Mouse (Mus musculus) kidney, embryonic 16.5 days (tissue): ENCODE measurements around the gene Olfr1305. TPM values are rescaled to one million over a fixed set of nuclear protein-coding genes. Genes with fewer than 3 reads are reported as not detected.

Experiments used
- ATAC-seq: fragments of 200-750 bp; cut with Nextera tagmentation; 2 replicates; pipeline ENCODE4 v1.8.0; 2017; ENCODE audit warnings: moderate TSS enrichment; ENCODE audit not compliant: low FRiP score, low TSS enrichment
- H3K27ac ChIP-seq: fragments of 300-500 bp; sonication (generic); 2 replicates; pipeline ENCODE4 v1.5.1; 2014; ENCODE audit warnings: low read length
- H3K27me3 ChIP-seq: fragments of 300-500 bp; sonication (generic); 2 replicates; pipeline ENCODE4 v1.6.1; 2014; ENCODE audit warnings: low read length, control low read depth, mixed read lengths; ENCODE audit not compliant: insufficient read depth
- H3K36me3 ChIP-seq: fragments of 300-500 bp; sonication (generic); 2 replicates; pipeline ENCODE4 v1.6.1; 2014; ENCODE audit warnings: low read length, control low read depth, mixed read lengths; ENCODE audit not compliant: insufficient read depth
- H3K4me1 ChIP-seq: fragments of 300-500 bp; sonication (generic); 2 replicates; pipeline ENCODE4 v1.6.1; 2014; ENCODE audit warnings: low read length, control low read depth, mixed read lengths; ENCODE audit not compliant: insufficient read depth
- H3K4me2 ChIP-seq: fragments of 300-500 bp; sonication (generic); replicated peaks from 2 replicates; pipeline ENCODE4 v1.6.1; 2014; ENCODE audit warnings: low read depth, low read length
- H3K4me3 ChIP-seq: fragments of 300-500 bp; sonication (generic); 2 replicates; pipeline ENCODE4 v1.5.1; 2014; ENCODE audit warnings: mild to moderate bottlenecking, low read length
- H3K9ac ChIP-seq: fragments of 300-500 bp; sonication (generic); replicated peaks from 2 replicates; pipeline ENCODE4 v1.6.1; 2014; ENCODE audit warnings: low read length
- H3K9me3 ChIP-seq: fragments of 300-500 bp; sonication (generic); 2 replicates; pipeline ENCODE4 v1.6.1; 2016; ENCODE audit warnings: low read length, control low read depth
- WGBS: fragments of 180-500 bp; shearing (Covaris S2); extraction: QIAGEN DNeasy Blood & Tissue Kit; methylation state at CpG from one replicate; pipeline ENCODE4 v1.1.7; 2014; 5-methylcytosine and 5-hydroxymethylcytosine counted together
- polyA plus RNA-seq: library from polyadenylated mRNA; unstranded; fragments of >200 nt; fragmentation: Nextera tagmentation; extraction: Ambion mirVana; gene quantifications from 2 replicates; pipeline ENCODE4 v1.2.1, GENCODE M21; 2015

The Olfr1305 gene
- polyA plus RNA-seq: not detected in 2 replicates

- Histone ChIP-seq H3K27me3 (no peaks in the 10 kb centered on the region), H3K9me3 (0 out of 2 replicates have a peak, but pooled peaks cover 3% of the 10 kb centered on the region), H3K36me3 (no peaks in the 10 kb centered on the region), H3K4me1 (no peaks in the 10 kb centered on the region), H3K4me3 (no peak within 1 kb of the TSS), H3K27ac (no peak within 1 kb of the TSS), H3K9ac (no peak within 1 kb of the TSS), H3K4me2 (no peak within 1 kb of the TSS)
- ATAC-seq: no peak
- 93% methylated on average over 2 of the region's 2 CpGs for WGBS
Observed at GRCm38 (mm10) chr2:111877049-111877448, at the start of gene Olfr1305. Gene Olfr1305 (minus strand): TSS chr2:111877149.

GRCm38 (mm10) chr2:111916171-111916570, 39.2 kb upstream of the Olfr1305 start, which contains the start of gene Olfr1306:
Gene Olfr1306 (minus strand): TSS chr2:111916271.
- H3K4me3 ChIP-seq: no peak within 1 kb of the TSS
- no peaks in the 10 kb centered on the region for H3K27me3 ChIP-seq
- ATAC-seq: no peak
- 59% methylated on average over 1 of the region's 1 CpGs for WGBS
- no peak within 1 kb of the TSS for H3K9ac ChIP-seq
- no peak within 1 kb of the TSS for H3K27ac ChIP-seq
- H3K4me2 ChIP-seq: no peak within 1 kb of the TSS
- H3K36me3 ChIP-seq: no peaks in the 10 kb centered on the region
- H3K4me1 ChIP-seq: no peaks in the 10 kb centered on the region
- no peaks in the 10 kb centered on the region for H3K9me3 ChIP-seq

DNA sequence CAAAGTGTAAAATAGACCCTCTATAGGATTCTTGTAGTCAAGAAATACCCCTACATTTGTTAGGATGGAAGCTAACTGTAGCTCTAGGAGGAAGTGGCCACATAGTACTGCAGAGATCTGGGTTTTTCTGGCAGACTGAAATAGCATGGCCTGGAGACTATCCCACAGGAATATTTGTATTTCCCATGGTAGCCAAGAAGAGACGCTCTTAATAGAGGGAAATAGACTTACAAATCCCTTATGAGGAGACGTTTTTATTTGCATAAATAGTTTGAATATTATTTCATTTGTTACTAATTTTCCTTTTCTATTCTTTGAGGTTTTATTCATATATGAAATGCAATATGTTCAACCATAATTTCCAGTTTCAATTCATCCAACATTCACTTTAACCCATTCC, 56.7 kb downstream of the Olfr1305 start, which contains the start of gene Olfr1303:
Gene Olfr1303, minus strand, starts transcription at position 101 of the 400 bp plus-strand sequence.
- no peak within 1 kb of the TSS for H3K9ac ChIP-seq
- no peaks in the 10 kb centered on the region for H3K36me3 ChIP-seq
- H3K9me3 ChIP-seq: no peaks in the 10 kb centered on the region
- no peaks in the 10 kb centered on the region for H3K4me1 ChIP-seq
- no peak within 1 kb of the TSS for H3K4me3 ChIP-seq
- H3K27ac ChIP-seq: no peak within 1 kb of the TSS
- no peak for ATAC-seq
- WGBS: 82% methylated on average over 2 of the region's 2 CpGs
- H3K27me3 ChIP-seq: no peaks in the 10 kb centered on the region
- H3K4me2 ChIP-seq: no peak within 1 kb of the TSS

Other genes with a start within 250 kb of the Olfr1305 start
- gene Olfr1298, start 227.9 kb downstream of the Olfr1305 start, polyA plus RNA-seq: not detected in 2 replicates
- not detected in 2 replicates for gene Olfr1299, start 215.7 kb downstream of the Olfr1305 start, polyA plus RNA-seq
- gene Olfr1301, start 126.1 kb downstream of the Olfr1305 start, polyA plus RNA-seq: not detected in 2 replicates
- not detected in 2 replicates for gene Olfr1302, start 99.7 kb downstream of the Olfr1305 start, polyA plus RNA-seq
- not detected in 2 replicates for gene Olfr1303, start 56.8 kb downstream of the Olfr1305 start, polyA plus RNA-seq
- gene Olfr1306, start 39.1 kb upstream of the Olfr1305 start, polyA plus RNA-seq: not detected in 2 replicates
- gene Olfr1307, start 72.3 kb upstream of the Olfr1305 start, polyA plus RNA-seq: not detected in 2 replicates
- not detected in 2 replicates for gene Olfr1308, start 87.8 kb upstream of the Olfr1305 start, polyA plus RNA-seq
- not detected in 2 replicates for gene Olfr1309, start 113.1 kb upstream of the Olfr1305 start, polyA plus RNA-seq
- not detected in 2 replicates for gene Olfr1310, start 135.6 kb upstream of the Olfr1305 start, polyA plus RNA-seq
- gene Olfr1311, start 147.3 kb upstream of the Olfr1305 start, polyA plus RNA-seq: not detected in 2 replicates
- not detected in 2 replicates for gene Olfr1312, start 173.1 kb upstream of the Olfr1305 start, polyA plus RNA-seq
- not detected in 2 replicates for gene Olfr1313, start 200.7 kb upstream of the Olfr1305 start, polyA plus RNA-seq
- gene Olfr1314, start 219.6 kb upstream of the Olfr1305 start, polyA plus RNA-seq: not detected in 2 replicates
- gene Olfr1315-ps1, start 238.3 kb upstream of the Olfr1305 start, polyA plus RNA-seq: not detected in 2 replicates